Mouse (Mus musculus) liver, adult 2 months (tissue): ENCODE measurements around the gene Pcna.

Source experiments
- CTCF ChIP-seq: fragments of 200-500 bp; IDR thresholded peaks from 2 replicates; pipeline ENCODE4 v1.5.1; 2011; ENCODE audit warnings: low read depth, low read length, control low read depth
- POLR2A ChIP-seq: fragments of 200-500 bp; IDR thresholded peaks from 2 replicates; pipeline ENCODE4 v1.6.1; 2011; ENCODE audit warnings: low read length, control low read depth; ENCODE audit not compliant: insufficient read depth; ENCODE audit errors: extremely low read depth

DNA sequence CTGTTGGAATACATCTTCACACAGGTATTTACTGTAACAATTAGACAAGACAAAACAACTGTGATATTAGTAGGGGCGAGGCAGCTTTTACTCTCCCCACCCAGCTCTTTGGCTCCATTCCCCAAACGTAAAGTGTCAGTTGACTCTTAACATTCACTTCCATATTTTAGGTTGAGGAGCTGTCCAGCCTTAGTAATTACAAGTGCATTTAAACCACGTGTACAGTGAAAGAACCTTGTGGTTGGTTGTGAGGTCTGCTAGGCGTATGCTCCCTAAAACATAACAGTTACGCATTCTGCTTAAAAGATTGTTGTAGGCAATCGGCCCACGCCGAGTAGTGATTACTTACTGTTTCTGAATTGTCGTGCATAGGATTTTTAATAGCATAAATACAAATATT, 12.1 kb upstream of the Pcna start:
- TF ChIP-seq POLR2A (no peak), CTCF (no peak)
